In the genomic region with DNA sequence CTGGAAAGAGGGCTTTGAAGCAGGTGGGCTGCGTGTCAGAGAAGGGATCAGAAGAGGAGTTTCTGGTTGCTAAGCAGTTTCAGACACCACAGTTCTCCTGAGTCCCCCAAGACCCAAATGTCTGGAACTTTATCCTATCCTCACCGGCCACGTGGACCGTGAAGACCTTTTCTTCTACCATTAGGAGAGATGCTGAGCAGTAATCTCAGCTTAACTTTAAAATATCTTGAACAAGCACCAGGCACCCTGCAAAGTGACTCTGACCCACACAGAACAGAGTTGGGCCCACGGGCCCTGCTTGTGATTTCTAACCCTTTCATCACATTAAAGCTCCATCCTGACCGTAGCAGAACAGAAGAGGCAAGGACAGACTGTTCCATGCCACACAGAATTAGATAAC, we compare ENCODE assay signal across 30 mouse cellular contexts. TPM values are rescaled to one million over a fixed set of nuclear protein-coding genes. Genes with fewer than 3 reads are reported as not detected.
DNase-seq lines count a peak whose midpoint lies in the region; ATAC-seq lines count a peak whose summit lies in the region.
"Had no signal": no experiment of that assay in that cellular context is flagged by ENCODE, and none has a peak within 500 bp of the region (broad histone marks: within the 10 kb centered on the region; RNA-seq: fewer than 3 reads in every experiment).

No protein-coding gene starts in this region.

- ATAC-seq in forebrain, embryonic 16.5 days: 0 out of 2 replicates have a peak, but pooled peaks have one; percentile 1
- ATAC-seq in forebrain, embryonic 12.5 days (ENCODE audit: low FRiP score): no peak
- no peak for ATAC-seq in heart, embryonic 14.5 days (ENCODE audit: insufficient number of reproducible peaks, insufficient read depth, low FRiP score, low read depth)
- 0 out of 2 replicates have a peak, but pooled peaks have one; percentile 3 for ATAC-seq in hindbrain, embryonic 15.5 days (ENCODE audit: low FRiP score, low read depth)
- ATAC-seq in hindbrain, embryonic 14.5 days (ENCODE audit: low FRiP score): no peak
- no peak for ATAC-seq in neural tube, embryonic 15.5 days (ENCODE audit: low FRiP score)
- ATAC-seq: inflammation-experienced regulatory T-cells, adult 6 months; Patski had no signal

- H3K4me2 ChIP-seq in forebrain, embryonic 16.5 days (ENCODE audit: low read length): no peak overlapping the region
- no peak overlapping the region for H3K4me2 ChIP-seq in forebrain, embryonic 12.5 days
- peak overlapping the region; percentile 45 for H3K4me2 ChIP-seq in heart, embryonic 14.5 days (ENCODE audit: low read length)
- H3K4me2 ChIP-seq in hindbrain, embryonic 15.5 days: no peak overlapping the region
- H3K4me2 ChIP-seq in hindbrain, embryonic 14.5 days (replicated peaks): no peak overlapping the region
- H3K4me2 ChIP-seq in neural tube, embryonic 15.5 days: no peak overlapping the region
- H3K4me2 ChIP-seq: embryonic facial prominence, embryonic 13.5 days; limb, embryonic 15.5 days; liver, embryonic 13.5 days; neural tube, embryonic 12.5 days had no signal

- 0 out of 2 replicates have a peak overlapping the region, but pooled peaks have one; percentile 4 for H3K27ac ChIP-seq in forebrain, embryonic 16.5 days (ENCODE audit: low read length)
- H3K27ac ChIP-seq in forebrain, embryonic 12.5 days: no peak overlapping the region
- no peak overlapping the region for H3K27ac ChIP-seq in heart, embryonic 14.5 days (replicated peaks in 1 of 2; ENCODE audit: control insufficient read depth in 1 of 2, insufficient read depth in 1 of 2, low read depth in 2 of 2, low read length in 2 of 2)
- no peak overlapping the region for H3K27ac ChIP-seq in hindbrain, embryonic 15.5 days (replicated peaks)
- H3K27ac ChIP-seq in hindbrain, embryonic 14.5 days: no peak overlapping the region
- 0 out of 2 replicates have a peak overlapping the region, but pooled peaks have one; percentile 23 for H3K27ac ChIP-seq in neural tube, embryonic 15.5 days (replicated peaks)
- H3K27ac ChIP-seq: embryonic facial prominence, embryonic 13.5 days; forebrain, embryonic 10.5 days; limb, embryonic 10.5 days; limb, embryonic 15.5 days; liver, embryonic 13.5 days; neural tube, embryonic 12.5 days; stomach, postnatal 0 days had no signal

- H3K4me3 ChIP-seq in forebrain, embryonic 16.5 days (replicated peaks; ENCODE audit: low read length): no peak overlapping the region
- H3K4me3 ChIP-seq in forebrain, embryonic 12.5 days (replicated peaks): no peak overlapping the region
- H3K4me3 ChIP-seq in heart, embryonic 14.5 days (ENCODE audit: control insufficient read depth in 1 of 2, insufficient read depth in 1 of 2, low read depth in 1 of 2, low read length in 2 of 2): no peak overlapping the region
- no peak overlapping the region for H3K4me3 ChIP-seq in hindbrain, embryonic 15.5 days
- H3K4me3 ChIP-seq in hindbrain, embryonic 14.5 days (replicated peaks; ENCODE audit: low read length): no peak overlapping the region
- H3K4me3 ChIP-seq in neural tube, embryonic 15.5 days (replicated peaks): no peak overlapping the region
- H3K4me3 ChIP-seq: embryonic facial prominence, embryonic 13.5 days; forebrain, embryonic 10.5 days; limb, embryonic 10.5 days; limb, embryonic 15.5 days; liver, embryonic 13.5 days; megakaryocyte, embryonic 14.5 days; neural tube, embryonic 12.5 days had no signal

- H3K9ac ChIP-seq in forebrain, embryonic 16.5 days (replicated peaks; ENCODE audit: low read depth, low read length): no peak overlapping the region; the same call in 1 of the 2 replicates
- no peak overlapping the region for H3K9ac ChIP-seq in forebrain, embryonic 12.5 days
- H3K9ac ChIP-seq in heart, embryonic 14.5 days (ENCODE audit: low read length): no peak overlapping the region
- H3K9ac ChIP-seq in hindbrain, embryonic 15.5 days: no peak overlapping the region
- no peak overlapping the region for H3K9ac ChIP-seq in hindbrain, embryonic 14.5 days
- no peak overlapping the region for H3K9ac ChIP-seq in neural tube, embryonic 15.5 days (replicated peaks)
- H3K9ac ChIP-seq: embryonic facial prominence, embryonic 13.5 days; limb, embryonic 15.5 days; liver, embryonic 13.5 days; neural tube, embryonic 12.5 days had no signal

- H3K9me3 ChIP-seq in forebrain, embryonic 16.5 days (ENCODE audit: control insufficient read depth, low read length): no peaks in the 10 kb centered on the region
- H3K9me3 ChIP-seq in forebrain, embryonic 12.5 days: 0 out of 2 replicates have a peak, but pooled peaks cover 3% of the 10 kb centered on the region
- H3K9me3 ChIP-seq in heart, embryonic 14.5 days (ENCODE audit: control insufficient read depth, low read length): no peaks in the 10 kb centered on the region
- no peaks in the 10 kb centered on the region for H3K9me3 ChIP-seq in hindbrain, embryonic 15.5 days
- H3K9me3 ChIP-seq in hindbrain, embryonic 14.5 days (ENCODE audit: control insufficient read depth, low read length): no peaks in the 10 kb centered on the region
- no peaks in the 10 kb centered on the region for H3K9me3 ChIP-seq in neural tube, embryonic 15.5 days (replicated peaks)
- H3K9me3 ChIP-seq: embryonic facial prominence, embryonic 13.5 days; limb, embryonic 10.5 days; limb, embryonic 15.5 days; liver, embryonic 13.5 days had no signal

- H3K27me3 ChIP-seq in forebrain, embryonic 16.5 days (replicated peaks; ENCODE audit: control insufficient read depth, insufficient read depth, low read length): no peaks in the 10 kb centered on the region
- H3K27me3 ChIP-seq in forebrain, embryonic 12.5 days: no peaks in the 10 kb centered on the region
- no peaks in the 10 kb centered on the region for H3K27me3 ChIP-seq in heart, embryonic 14.5 days (ENCODE audit: control insufficient read depth, insufficient read depth, low read length)
- H3K27me3 ChIP-seq in hindbrain, embryonic 15.5 days: no peaks in the 10 kb centered on the region
- no peaks in the 10 kb centered on the region for H3K27me3 ChIP-seq in hindbrain, embryonic 14.5 days (ENCODE audit: control insufficient read depth, insufficient read depth, low read length)
- H3K27me3 ChIP-seq in neural tube, embryonic 15.5 days (replicated peaks): no peaks in the 10 kb centered on the region
- H3K27me3 ChIP-seq: embryonic facial prominence, embryonic 13.5 days; limb, embryonic 15.5 days; liver, embryonic 13.5 days; megakaryocyte, embryonic 14.5 days; neural tube, embryonic 12.5 days; Patski had no signal

- intact Hi-C loops in heart, postnatal 14 days (cut with DNase I): no loop called here

- DNase-seq in heart, postnatal 14 days: no peak
- no peak for DNase-seq in hindbrain, embryonic 14.5 days (ENCODE audit: low spot score)
- DNase-seq in neural tube, embryonic 10.5 days (ENCODE audit: extremely low spot score, low spot score): no peak
- DNase-seq: adrenal gland, postnatal 10 days; cerebellum, adult 9-10 months; gastrocnemius, postnatal 14 days; kidney, adult 2 months; kidney, postnatal 4 days; liver, embryonic 13.5 days; lung, adult 18-20 months; lung, postnatal 4 days; midbrain, embryonic 14.5 days; right cerebral cortex, postnatal 4 days; thymus, adult 18-20 months; thymus, postnatal 25 days had no signal

- H3K36me3 ChIP-seq in forebrain, embryonic 16.5 days (ENCODE audit: control insufficient read depth, insufficient read depth): no peaks in the 10 kb centered on the region
- H3K36me3 ChIP-seq in forebrain, embryonic 12.5 days (replicated peaks): peaks cover 10% of the 10 kb centered on the region; the same call in 1 of the 2 replicates
- H3K36me3 ChIP-seq in heart, embryonic 14.5 days (ENCODE audit: control insufficient read depth, insufficient read depth, low read length): no peaks in the 10 kb centered on the region
- H3K36me3 ChIP-seq in hindbrain, embryonic 15.5 days: no peaks in the 10 kb centered on the region
- 0 out of 2 replicates have a peak, but pooled peaks cover 3% of the 10 kb centered on the region for H3K36me3 ChIP-seq in hindbrain, embryonic 14.5 days (replicated peaks; ENCODE audit: control insufficient read depth, insufficient read depth)
- H3K36me3 ChIP-seq in neural tube, embryonic 15.5 days: no peaks in the 10 kb centered on the region
- H3K36me3 ChIP-seq: embryonic facial prominence, embryonic 13.5 days; limb, embryonic 15.5 days; liver, embryonic 13.5 days had no signal

- 90% methylated on average over 6 of the region's 6 CpGs for WGBS in forebrain, embryonic 16.5 days
- 90% methylated on average over 6 of the region's 6 CpGs for WGBS in forebrain, embryonic 12.5 days
- 77% methylated on average over 6 of the region's 6 CpGs for WGBS in heart, embryonic 14.5 days
- WGBS in hindbrain, embryonic 15.5 days: 85% methylated on average over 6 of the region's 6 CpGs
- 85% methylated on average over 6 of the region's 6 CpGs for WGBS in hindbrain, embryonic 14.5 days
- 89% methylated on average over 6 of the region's 6 CpGs for WGBS in neural tube, embryonic 15.5 days

- H3K4me1 ChIP-seq in forebrain, embryonic 16.5 days (replicated peaks; ENCODE audit: control insufficient read depth, insufficient read depth, low read length): peaks cover 23% of the 10 kb centered on the region
- H3K4me1 ChIP-seq in forebrain, embryonic 12.5 days: peaks cover 16% of the 10 kb centered on the region
- H3K4me1 ChIP-seq in heart, embryonic 14.5 days (ENCODE audit: control insufficient read depth in 2 of 2, insufficient read depth in 2 of 2, low read length in 2 of 2): peaks cover 7 to 18% of the 10 kb centered on the region in 2 experiments
- peaks cover 33% of the 10 kb centered on the region for H3K4me1 ChIP-seq in hindbrain, embryonic 15.5 days (replicated peaks)
- H3K4me1 ChIP-seq in hindbrain, embryonic 14.5 days (replicated peaks; ENCODE audit: control insufficient read depth, insufficient read depth, low read length): peaks cover 16% of the 10 kb centered on the region
- peaks cover 37% of the 10 kb centered on the region for H3K4me1 ChIP-seq in neural tube, embryonic 15.5 days
- H3K4me1 ChIP-seq: embryonic facial prominence, embryonic 13.5 days; limb, embryonic 15.5 days; liver, embryonic 13.5 days; megakaryocyte, embryonic 14.5 days had no signal

RNA-seq across cellular contexts. Expression of a gene that starts 29.7 kb away (rescaled TPM):
- polyA plus RNA-seq in forebrain, embryonic 16.5 days (2015; fragmentation: Nextera tagmentation; extraction: Ambion mirVana): 173 and 180 TPM in 2 replicates
- polyA plus RNA-seq in forebrain, embryonic 12.5 days (2016; fragmentation: Nextera tagmentation; extraction: Ambion mirVana): 135 and 149 TPM in 2 replicates
- 0.75 and 1.1 TPM in 2 replicates for polyA plus RNA-seq in heart, embryonic 14.5 days (2014; fragmentation: Nextera tagmentation; extraction: Ambion mirVana)
- total RNA-seq in heart, postnatal 14 days (2021): under 1 TPM; 0.79 to 0.80 TPM
- polyA plus RNA-seq in hindbrain, embryonic 15.5 days (2015; fragmentation: Nextera tagmentation; extraction: Ambion mirVana): 179 and 188 TPM in 2 replicates
- 224 and 233 TPM in 2 replicates for polyA plus RNA-seq in hindbrain, embryonic 14.5 days (2014; fragmentation: Nextera tagmentation; extraction: Ambion mirVana)
- 152 and 181 TPM in 2 replicates for polyA plus RNA-seq in neural tube, embryonic 15.5 days (2015; fragmentation: Nextera tagmentation; extraction: Ambion mirVana)
- total RNA-seq: granulocyte monocyte progenitor cell, adult 5-6 weeks had no signal

Comparison
In these comparisons a context has a peak if more than half of its experiments do, and no peak if none do; other contexts are left out.
1. ATAC-seq: peak in forebrain, embryonic 16.5 days (single experiment) and hindbrain, embryonic 15.5 days (single experiment); none in forebrain, embryonic 12.5 days (single experiment), heart, embryonic 14.5 days (single experiment), hindbrain, embryonic 14.5 days (single experiment) and neural tube, embryonic 15.5 days (single experiment).
2. H3K27ac ChIP-seq: peak in forebrain, embryonic 16.5 days (single experiment) and neural tube, embryonic 15.5 days (single experiment); none in forebrain, embryonic 12.5 days (single experiment), heart, embryonic 14.5 days (0 of 2), hindbrain, embryonic 15.5 days (single experiment) and hindbrain, embryonic 14.5 days (single experiment).
3. RNA of a gene that starts 29.7 kb away (polyA plus RNA-seq): 224 to 233 TPM in hindbrain, embryonic 14.5 days, 179 to 188 TPM in hindbrain, embryonic 15.5 days, 152 to 181 TPM in neural tube, embryonic 15.5 days, 173 to 180 TPM in forebrain, embryonic 16.5 days and 135 to 149 TPM in forebrain, embryonic 12.5 days; 0.75 to 1.1 TPM in heart, embryonic 14.5 days; every median in the first group is over 10 times any median in the second.